Mouse (Mus musculus) cerebral cortex, adult 2 months (tissue): ENCODE data around the gene Grhl1.

ENCODE experiments used
- WGBS: fragments of 180-500 bp; shearing (Covaris S2); methylation state at CpG from one replicate; pipeline ENCODE4 v1.1.7; 2018; 5-methylcytosine and 5-hydroxymethylcytosine counted together

Gene Grhl1

DNA sequence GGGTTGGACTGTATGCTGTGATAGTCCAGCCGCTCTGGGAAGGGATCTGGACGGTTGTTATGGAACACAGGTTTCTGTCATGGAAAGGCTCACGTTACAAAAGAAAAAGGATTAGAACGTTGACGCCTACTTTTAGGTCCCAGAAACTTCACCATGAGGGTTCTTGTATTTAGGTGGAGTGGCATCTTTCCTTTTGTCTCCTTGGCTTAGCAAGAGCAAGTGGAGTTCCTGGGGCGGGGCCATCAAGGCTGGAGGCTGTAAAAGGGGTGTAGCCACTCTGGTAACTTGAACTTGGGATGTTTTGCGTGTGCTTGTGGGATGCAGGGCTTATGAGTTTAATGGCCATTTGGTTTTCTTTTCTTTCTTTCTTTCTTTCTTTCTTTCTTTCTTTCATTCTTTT is 18.3 kb downstream of the Grhl1 start:
- 95% methylated on average over 7 of the region's 7 CpGs for WGBS

DNA sequence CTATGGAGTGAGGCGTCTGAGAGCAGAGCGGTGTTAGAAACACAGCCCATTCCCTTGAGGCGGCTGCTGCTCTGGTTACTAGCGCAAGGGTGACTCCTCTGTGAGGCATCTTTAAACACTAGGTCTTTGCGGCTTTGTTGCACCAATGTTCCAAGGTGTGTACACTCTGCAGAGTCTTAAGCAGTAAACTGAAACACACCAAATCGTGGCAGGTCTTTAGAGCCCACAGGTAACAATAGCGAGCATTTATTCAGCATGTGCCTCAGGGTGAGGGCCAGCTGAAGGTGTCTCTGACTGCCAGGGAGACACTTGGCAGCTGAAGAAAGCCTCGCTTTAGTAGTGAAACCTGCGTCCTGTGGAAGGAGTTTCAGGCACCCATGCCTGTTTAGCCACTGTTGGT is 20.0 kb downstream of the Grhl1 start:
- WGBS, result 88% methylated on average over 9 of the region's 9 CpGs

DNA sequence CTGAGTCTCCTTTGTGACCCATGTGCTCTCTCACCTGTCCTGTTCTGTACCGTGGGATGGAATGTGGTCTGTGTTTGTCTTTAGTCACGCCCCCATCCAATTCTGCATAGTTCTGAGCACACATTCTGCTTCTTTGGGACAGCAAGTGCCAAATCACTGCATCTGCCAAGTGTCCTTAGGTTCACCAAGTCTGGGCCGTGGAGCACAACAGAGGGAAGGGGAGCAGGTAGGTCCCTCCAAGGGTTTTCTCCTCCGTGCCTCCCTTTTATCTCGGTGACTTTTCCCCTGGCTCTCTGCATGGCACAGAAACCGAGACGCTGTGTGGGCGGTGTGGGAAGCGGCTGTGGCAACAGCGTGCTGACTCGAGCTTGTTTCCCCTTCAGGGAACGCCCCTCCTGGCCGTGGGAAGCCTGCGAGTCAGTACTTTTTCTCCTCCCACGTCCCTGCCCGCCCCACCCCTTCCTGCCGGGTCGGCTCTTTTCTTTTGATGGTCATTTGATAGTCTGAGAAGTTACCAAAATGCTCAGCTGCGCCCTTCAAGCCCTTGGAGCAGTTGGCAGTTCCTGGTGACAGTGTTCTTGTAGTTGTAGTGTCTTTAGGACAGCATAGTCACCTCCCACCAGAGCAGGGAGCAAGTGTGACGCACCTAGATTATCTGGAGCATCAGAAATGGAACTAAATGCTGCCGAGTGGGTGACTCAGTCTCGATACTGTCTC is 21.0 kb downstream of the Grhl1 start:
- WGBS, result 10% methylated on average over 22 of the region's 22 CpGs

- 77% methylated on average over 6 of the region's 6 CpGs for WGBS
Measured at GRCm38 (mm10) chr12:24597376-24597775, 25.3 kb downstream of the Grhl1 start.

DNA sequence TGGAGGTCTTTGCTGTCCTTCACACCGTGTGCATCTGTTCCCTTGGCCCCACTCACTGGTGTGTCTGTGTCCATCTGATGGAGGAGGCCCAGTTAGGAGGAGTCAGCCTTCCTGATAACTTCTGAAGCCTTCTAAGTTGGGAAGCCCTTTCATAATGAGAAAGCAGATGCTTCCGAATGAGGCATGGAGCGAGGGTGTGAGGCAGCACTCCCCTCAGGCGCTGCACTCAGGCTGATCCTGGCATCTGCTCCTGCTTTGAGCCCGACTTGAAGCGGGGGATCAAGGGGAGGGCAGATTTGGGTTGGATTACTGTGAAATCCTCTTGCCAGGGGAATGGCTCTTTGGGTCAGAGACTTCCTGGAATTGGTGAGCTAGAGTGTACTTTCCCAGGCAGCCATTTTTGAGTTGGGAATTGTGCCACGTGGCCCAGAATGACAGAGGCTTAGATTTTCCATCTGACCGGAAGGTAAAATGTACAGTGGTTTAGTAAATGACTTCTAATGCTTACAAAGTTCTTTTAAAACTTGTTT is 27.3 kb downstream of the Grhl1 start:
- WGBS, result 46% methylated on average over 8 of the region's 8 CpGs

DNA sequence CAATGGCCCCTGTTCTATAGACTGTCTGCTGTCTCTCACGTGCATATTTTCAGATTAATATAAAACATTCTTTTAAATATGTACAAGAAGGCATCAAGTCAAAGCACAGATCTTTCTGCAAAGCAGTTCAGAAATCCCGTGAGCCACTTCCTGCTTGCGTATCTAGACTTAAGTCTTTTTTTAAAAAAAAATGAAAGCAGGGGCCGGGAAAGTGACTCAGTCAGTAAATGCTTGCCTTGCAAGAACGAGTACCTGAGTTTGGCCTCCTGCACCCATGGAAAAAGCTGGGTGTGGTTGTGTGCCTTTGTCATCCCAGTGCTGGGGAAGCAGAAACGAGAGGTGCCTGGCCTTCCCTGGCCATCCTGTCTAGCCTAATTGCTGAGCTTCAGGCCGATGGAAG is 28.0 kb downstream of the Grhl1 start:
- WGBS, result 80% methylated on average over 7 of the region's 7 CpGs

DNA sequence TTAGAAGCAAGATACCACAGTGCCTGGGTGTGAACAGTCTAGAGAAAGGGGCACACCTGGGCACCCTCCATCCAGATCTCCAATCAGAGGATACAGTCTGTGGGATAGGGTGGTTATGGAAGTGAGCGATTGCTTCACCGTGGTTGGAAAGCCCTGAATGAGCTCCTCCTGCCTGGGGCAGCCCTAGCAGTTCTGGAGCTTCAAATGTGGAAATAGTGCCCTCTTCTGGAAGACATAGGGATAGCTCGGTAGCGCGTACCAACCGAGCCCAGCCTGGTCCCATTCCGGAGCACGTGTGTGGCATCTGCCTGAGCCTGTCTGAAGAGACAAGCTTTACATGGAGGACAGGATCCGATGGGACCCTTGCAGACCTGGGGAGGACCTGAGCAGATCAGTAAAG is 28.7 kb downstream of the Grhl1 start:
- 2% methylated on average over 9 of the region's 9 CpGs for WGBS

DNA sequence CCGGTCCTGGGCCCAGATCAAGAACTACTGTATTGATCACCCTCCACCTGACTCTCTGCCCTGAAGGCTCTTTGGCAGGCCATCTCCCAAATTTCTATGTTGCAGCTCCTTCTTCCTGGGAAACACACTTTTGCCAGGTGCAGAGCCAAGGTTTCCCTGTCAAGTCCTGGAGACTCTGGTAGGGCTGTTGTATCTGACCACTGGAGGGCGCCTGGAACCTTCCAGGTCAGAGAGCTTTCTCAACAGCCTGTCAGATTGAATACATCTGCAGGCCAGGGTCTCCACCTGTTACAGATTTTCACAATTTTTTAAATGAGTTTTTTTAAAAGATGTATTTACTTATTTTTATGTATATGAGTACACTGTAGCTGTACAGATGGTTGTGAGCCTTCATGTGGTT is 31.2 kb downstream of the Grhl1 start:
- WGBS, result 46% methylated on average over 2 of the region's 2 CpGs

DNA sequence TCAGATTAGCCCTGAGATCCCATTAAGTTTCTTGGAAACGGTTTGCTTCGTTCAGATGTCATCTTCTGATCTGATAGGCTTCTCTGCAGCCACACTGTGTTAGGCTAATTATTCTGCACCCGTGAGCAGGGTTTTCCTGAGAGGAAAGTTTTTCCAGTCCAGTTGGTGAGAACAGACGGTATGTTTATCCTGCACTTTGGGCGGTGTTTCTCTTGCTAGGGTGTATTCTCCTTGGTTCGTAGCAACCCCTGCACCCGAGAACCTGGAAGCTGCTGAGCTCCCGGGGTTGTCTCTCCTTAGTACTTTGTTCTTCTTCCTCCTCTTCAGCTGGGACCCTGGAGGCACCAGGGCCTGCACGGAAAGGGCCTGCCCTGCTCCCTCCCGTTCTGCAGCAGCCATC is 34.1 kb downstream of the Grhl1 start:
- WGBS, result 49% methylated on average over 10 of the region's 10 CpGs

GRCm38 (mm10) chr12:24612591-24612990 is 40.5 kb downstream of the Grhl1 start:
- WGBS, result 78% methylated on average over 6 of the region's 6 CpGs

- 92% methylated on average over 17 of the region's 17 CpGs for WGBS
Measured at GRCm38 (mm10) chr12:24614452-24615075, 42.5 kb downstream of the Grhl1 start.

- 86% methylated on average over 3 of the region's 3 CpGs for WGBS
Measured at GRCm38 (mm10) chr12:24615140-24615539, 43.1 kb downstream of the Grhl1 start.

DNA sequence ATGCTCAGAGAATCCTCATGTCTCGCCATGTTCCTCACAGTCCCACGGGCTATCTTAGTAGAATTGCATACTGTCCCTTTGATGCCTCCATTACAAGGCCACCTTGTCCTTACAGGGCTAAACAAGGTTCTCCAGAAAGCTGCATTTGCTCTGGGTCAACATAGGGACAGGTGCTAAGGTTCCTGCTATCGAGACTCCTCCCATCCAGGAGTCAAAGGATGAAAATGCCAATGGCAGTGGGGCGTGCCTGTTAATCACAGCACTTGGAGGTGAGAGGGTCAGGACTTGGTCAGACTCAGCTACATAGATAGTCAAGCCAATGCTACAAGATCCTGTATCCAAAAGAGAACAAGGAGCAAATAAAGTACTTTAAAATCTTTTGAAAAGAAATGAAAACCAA is 47.4 kb downstream of the Grhl1 start:
- 92% methylated on average over 4 of the region's 4 CpGs for WGBS

GRCm38 (mm10) chr12:24623486-24624251 is 51.6 kb downstream of the Grhl1 start:
- WGBS, result 62% methylated on average over 12 of the region's 12 CpGs

- 86% methylated on average over 5 of the region's 5 CpGs for WGBS
Measured at GRCm38 (mm10) chr12:24626401-24626800, 54.3 kb downstream of the Grhl1 start.

DNA sequence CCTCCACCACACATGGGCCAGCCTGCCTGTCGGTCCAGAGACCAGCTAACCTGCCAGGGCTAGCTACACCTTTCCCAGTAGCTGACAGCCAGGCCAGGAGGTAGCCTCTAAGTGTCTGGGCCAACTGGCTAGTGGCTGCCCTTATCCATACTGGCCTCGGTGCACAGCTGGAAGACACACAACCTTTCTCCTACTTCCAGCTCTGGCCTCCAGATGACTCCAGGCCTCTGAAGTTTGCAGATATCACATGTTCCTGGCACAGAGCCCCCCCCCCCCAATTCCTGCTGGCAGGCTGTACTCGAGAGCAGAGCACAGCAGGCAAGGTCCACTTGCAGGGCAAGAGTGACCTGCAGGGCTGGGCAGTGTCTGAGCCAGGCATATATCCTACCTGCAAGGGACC is 55.1 kb downstream of the Grhl1 start:
- 76% methylated on average over 3 of the region's 3 CpGs for WGBS

GRCm38 (mm10) chr12:24630220-24630619 is 58.1 kb downstream of the Grhl1 start:
- 71% methylated on average over 1 of the region's 1 CpGs for WGBS

- WGBS, result 78% methylated on average over 4 of the region's 4 CpGs
Measured at GRCm38 (mm10) chr12:24632404-24632803, 60.3 kb downstream of the Grhl1 start.

GRCm38 (mm10) chr12:24633753-24634191 is 61.7 kb downstream of the Grhl1 start:
- 71% methylated on average over 1 of the region's 1 CpGs for WGBS

DNA sequence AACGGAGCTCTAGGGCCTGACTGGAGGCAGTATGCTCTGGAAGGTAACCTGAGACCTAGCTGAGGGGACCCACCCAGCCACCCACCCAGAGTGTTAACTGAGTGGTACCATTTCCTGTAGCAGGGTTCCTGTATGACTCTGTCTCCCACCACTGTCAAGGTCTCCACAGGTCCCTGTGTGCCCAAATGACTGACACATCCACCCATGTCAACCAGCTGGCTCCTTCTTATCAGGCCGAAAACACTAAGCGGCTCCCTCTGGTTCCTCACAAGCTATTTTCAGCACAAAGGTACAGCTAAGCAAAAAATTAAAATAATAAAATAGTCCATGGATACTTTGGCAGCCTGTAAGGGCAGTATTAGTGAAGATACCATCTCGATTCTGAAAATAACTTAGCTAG is 62.1 kb downstream of the Grhl1 start:
- 75% methylated on average over 4 of the region's 4 CpGs for WGBS

- 95% methylated on average over 3 of the region's 3 CpGs for WGBS
Measured at GRCm38 (mm10) chr12:24634648-24635047, 62.6 kb downstream of the Grhl1 start.

DNA sequence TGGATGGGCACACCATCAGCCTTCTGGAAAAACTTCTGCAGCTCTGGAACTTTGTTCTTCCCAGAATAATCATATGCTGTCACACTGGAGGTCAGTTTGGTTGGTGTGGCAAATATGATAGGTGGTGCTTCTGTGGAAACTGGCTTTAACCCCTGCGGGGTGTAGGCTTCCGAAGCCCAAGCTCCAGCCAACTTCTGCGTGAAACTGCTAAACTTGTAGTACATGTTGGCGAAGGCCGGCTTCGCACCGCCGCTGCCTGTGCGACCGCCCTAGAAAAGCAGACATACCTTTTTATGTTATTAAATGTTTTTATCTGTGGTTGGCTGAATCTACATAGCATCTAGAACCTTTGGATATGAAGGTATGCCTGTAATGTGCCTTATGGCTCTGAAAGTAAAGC is 66.7 kb downstream of the Grhl1 start:
- WGBS, result 97% methylated on average over 10 of the region's 10 CpGs
